Mouse (Mus musculus) embryonic facial prominence, embryonic 15.5 days (tissue): ENCODE data around the gene Atp6v0c. TPM values are rescaled to one million over a fixed set of nuclear protein-coding genes. Genes with fewer than 3 reads are reported as not detected.

Source experiments
- ATAC-seq: fragments of 200-750 bp; cut with Nextera tagmentation; 2 replicates; pipeline ENCODE4 v1.8.0; 2017; ENCODE audit warnings: low read depth, moderate TSS enrichment; ENCODE audit not compliant: insufficient number of reproducible peaks, low FRiP score, low TSS enrichment
- H3K27ac ChIP-seq: fragments of 300-500 bp; sonication (generic); replicated peaks from 2 replicates; pipeline ENCODE4 v1.5.1; 2015; ENCODE audit warnings: mild to moderate bottlenecking, inconsistent platforms
- H3K27me3 ChIP-seq: fragments of 300-500 bp; sonication (generic); 2 replicates; pipeline ENCODE4 v1.6.1; 2015; ENCODE audit warnings: inconsistent platforms
- H3K36me3 ChIP-seq: fragments of 300-500 bp; sonication (generic); 2 replicates; pipeline ENCODE4 v1.6.1; 2015; ENCODE audit warnings: mild to moderate bottlenecking, inconsistent platforms
- H3K4me1 ChIP-seq: fragments of 300-500 bp; sonication (generic); 2 replicates; pipeline ENCODE4 v1.6.1; 2015; ENCODE audit warnings: inconsistent platforms
- H3K4me2 ChIP-seq: fragments of 300-500 bp; sonication (generic); replicated peaks from 2 replicates; pipeline ENCODE4 v1.6.1; 2015; ENCODE audit warnings: mild to moderate bottlenecking, inconsistent platforms
- H3K4me3 ChIP-seq: fragments of 300-500 bp; sonication (generic); replicated peaks from 2 replicates; pipeline ENCODE4 v1.5.1; 2015; ENCODE audit warnings: mild to moderate bottlenecking, inconsistent platforms
- H3K9ac ChIP-seq: fragments of 300-500 bp; sonication (generic); 2 replicates; pipeline ENCODE4 v1.6.1; 2015; ENCODE audit warnings: inconsistent platforms
- H3K9me3 ChIP-seq: fragments of 300-500 bp; sonication (generic); replicated peaks from 2 replicates; pipeline ENCODE4 v1.6.1; 2016; ENCODE audit warnings: inconsistent platforms
- WGBS: fragments of 180-500 bp; shearing (Covaris S2); methylation state at CpG from one replicate; pipeline ENCODE4 v1.1.7; 2015; 5-methylcytosine and 5-hydroxymethylcytosine counted together
- polyA plus RNA-seq: library from polyadenylated mRNA; unstranded; fragments of >200 nt; fragmentation: Nextera tagmentation; extraction: Ambion mirVana; gene quantifications from 2 replicates; pipeline ENCODE4 v1.2.1, GENCODE M21; 2015

The Atp6v0c gene
- polyA plus RNA-seq, 1 experiment from 2014 or later = 539 TPM

GRCm38 (mm10) chr17:24168590-24169277 is 768 bp downstream of the Atp6v0c start:
- WGBS = under 1% methylated on average over 38 of the region's 41 CpGs
- peak overlapping the region; percentile 67 for H3K4me3 ChIP-seq
- peak; percentile 35 for ATAC-seq
- peak overlapping the region; percentile 99 for H3K27ac ChIP-seq
- peaks cover 17% of the 10 kb centered on the region for H3K36me3 ChIP-seq
- no peaks in the 10 kb centered on the region for H3K27me3 ChIP-seq
- H3K4me2 ChIP-seq = peak overlapping the region; percentile 81
- H3K9me3 ChIP-seq = no peaks in the 10 kb centered on the region
- peaks cover 27% of the 10 kb centered on the region for H3K4me1 ChIP-seq
- H3K9ac ChIP-seq = peak overlapping the region; percentile 94

- no peak for ATAC-seq
- Histone ChIP-seq H3K27ac (peak overlapping the region; percentile 99; the same call in 1 of the 2 replicates), H3K4me1 (peaks cover 32% of the 10 kb centered on the region), H3K36me3 (peaks cover 17% of the 10 kb centered on the region), H3K9me3 (no peaks in the 10 kb centered on the region), H3K4me3 (peak overlapping the region; percentile 67), H3K4me2 (peak overlapping the region; percentile 81), H3K27me3 (no peaks in the 10 kb centered on the region), H3K9ac (peak overlapping the region; percentile 94)
- WGBS = 53% methylated on average over 7 of the region's 7 CpGs
Observed at GRCm38 (mm10) chr17:24167891-24168505, 1.5 kb downstream of the Atp6v0c start.

- Histone ChIP-seq H3K27ac (no peak overlapping the region), H3K9me3 (no peaks in the 10 kb centered on the region), H3K9ac (no peak overlapping the region), H3K4me1 (peaks cover 38% of the 10 kb centered on the region), H3K27me3 (no peaks in the 10 kb centered on the region), H3K36me3 (peaks cover 17% of the 10 kb centered on the region), H3K4me3 (no peak overlapping the region), H3K4me2 (no peak overlapping the region)
- ATAC-seq = no peak
- WGBS = 81% methylated on average over 6 of the region's 6 CpGs
Observed at GRCm38 (mm10) chr17:24167120-24167519, 2.4 kb downstream of the Atp6v0c start.

GRCm38 (mm10) chr17:24164566-24165259 is 4.8 kb downstream of the Atp6v0c start:
- H3K27ac ChIP-seq = no peak overlapping the region
- no peak overlapping the region for H3K9ac ChIP-seq
- no peak overlapping the region for H3K4me2 ChIP-seq
- ATAC-seq = no peak
- H3K27me3 ChIP-seq = no peaks in the 10 kb centered on the region
- no peaks in the 10 kb centered on the region for H3K9me3 ChIP-seq
- no peak overlapping the region for H3K4me3 ChIP-seq
- 76% methylated on average over 11 of the region's 11 CpGs for WGBS
- H3K4me1 ChIP-seq = peaks cover 31% of the 10 kb centered on the region
- peaks cover 17% of the 10 kb centered on the region for H3K36me3 ChIP-seq

- H3K4me2 ChIP-seq = peak within 1 kb of the TSS; percentile 79
- ATAC-seq = peak; percentile 88
- H3K9ac ChIP-seq = peak within 1 kb of the TSS; percentile 79
- peaks cover 17% of the 10 kb centered on the region for H3K36me3 ChIP-seq
- H3K4me3 ChIP-seq = peak within 1 kb of the TSS; percentile 83
- H3K27ac ChIP-seq = peak within 1 kb of the TSS; percentile 90
- no peaks in the 10 kb centered on the region for H3K27me3 ChIP-seq
- under 1% methylated on average over 47 of the region's 47 CpGs for WGBS
- peaks cover 31% of the 10 kb centered on the region for H3K4me1 ChIP-seq
- H3K9me3 ChIP-seq = no peaks in the 10 kb centered on the region
Observed at GRCm38 (mm10) chr17:24163176-24163962, 6.1 kb downstream of the Atp6v0c start, which contains the start of gene Amdhd2. Amdhd2 (minus strand) TSS chr17:24163766.

- 22% methylated on average over 17 of the region's 17 CpGs for WGBS
- no peak; the same call in 1 of the 2 replicates for ATAC-seq
- H3K9ac ChIP-seq = peak overlapping the region; percentile 79
- peaks cover 24% of the 10 kb centered on the region for H3K4me1 ChIP-seq
- H3K27me3 ChIP-seq = no peaks in the 10 kb centered on the region
- peak overlapping the region; percentile 90 for H3K27ac ChIP-seq
- H3K4me2 ChIP-seq = peak overlapping the region; percentile 79
- no peaks in the 10 kb centered on the region for H3K9me3 ChIP-seq
- H3K36me3 ChIP-seq = peaks cover 22% of the 10 kb centered on the region
- peak overlapping the region; percentile 83 for H3K4me3 ChIP-seq
Observed at GRCm38 (mm10) chr17:24162584-24163175, 6.8 kb downstream of the Atp6v0c start.

- ATAC-seq = no peak
- no peak overlapping the region for H3K4me3 ChIP-seq
- peaks cover 24% of the 10 kb centered on the region for H3K36me3 ChIP-seq
- H3K27me3 ChIP-seq = no peaks in the 10 kb centered on the region
- no peak overlapping the region for H3K4me2 ChIP-seq
- 71% methylated on average over 5 of the region's 5 CpGs for WGBS
- H3K9ac ChIP-seq = no peak overlapping the region
- H3K27ac ChIP-seq = no peak overlapping the region
- H3K9me3 ChIP-seq = no peaks in the 10 kb centered on the region
- H3K4me1 ChIP-seq = peaks cover 18% of the 10 kb centered on the region
Observed at GRCm38 (mm10) chr17:24161466-24161865, 8.0 kb downstream of the Atp6v0c start.

- Histone ChIP-seq H3K9ac (no peak overlapping the region), H3K27ac (no peak overlapping the region), H3K36me3 (peaks cover 13% of the 10 kb centered on the region), H3K27me3 (no peaks in the 10 kb centered on the region), H3K9me3 (no peaks in the 10 kb centered on the region), H3K4me3 (no peak overlapping the region), H3K4me2 (no peak overlapping the region), H3K4me1 (peaks cover 5% of the 10 kb centered on the region)
- no peak for ATAC-seq
- WGBS = 96% methylated on average over 4 of the region's 4 CpGs
Observed at GRCm38 (mm10) chr17:24157526-24157925, 12.0 kb downstream of the Atp6v0c start.

GRCm38 (mm10) chr17:24157121-24157520 is 12.4 kb downstream of the Atp6v0c start:
- H3K4me1 ChIP-seq = peaks cover 7% of the 10 kb centered on the region
- no peak for ATAC-seq
- no peak overlapping the region for H3K4me2 ChIP-seq
- no peak overlapping the region for H3K9ac ChIP-seq
- no peak overlapping the region for H3K4me3 ChIP-seq
- peaks cover 13% of the 10 kb centered on the region for H3K36me3 ChIP-seq
- no peak overlapping the region for H3K27ac ChIP-seq
- H3K27me3 ChIP-seq = no peaks in the 10 kb centered on the region
- H3K9me3 ChIP-seq = no peaks in the 10 kb centered on the region
- 91% methylated on average over 6 of the region's 6 CpGs for WGBS

GRCm38 (mm10) chr17:24156394-24156793 is 13.1 kb downstream of the Atp6v0c start:
- Histone ChIP-seq H3K9me3 (no peaks in the 10 kb centered on the region), H3K36me3 (peaks cover 13% of the 10 kb centered on the region), H3K4me1 (peaks cover 13% of the 10 kb centered on the region), H3K27me3 (no peaks in the 10 kb centered on the region), H3K4me2 (no peak overlapping the region), H3K27ac (no peak overlapping the region), H3K4me3 (no peak overlapping the region), H3K9ac (no peak overlapping the region)
- WGBS = 86% methylated on average over 3 of the region's 3 CpGs
- no peak for ATAC-seq
